Mouse (Mus musculus) spleen, adult 18-20 months (tissue): ENCODE data around the gene Ulk4.
"Not testable (repeated sequence)": the region's sequence is repeated elsewhere in the genome, so short reads cannot be mapped to it uniquely, and the experiment has no call there.

Source experiments
- DNase-seq, 2 experiments: peaks; one replicate each; pipeline ENCODE4 v3.0.0; 2022; ENCODE audit warnings: mixed read lengths in 2 of 2

Gene Ulk4

DNA sequence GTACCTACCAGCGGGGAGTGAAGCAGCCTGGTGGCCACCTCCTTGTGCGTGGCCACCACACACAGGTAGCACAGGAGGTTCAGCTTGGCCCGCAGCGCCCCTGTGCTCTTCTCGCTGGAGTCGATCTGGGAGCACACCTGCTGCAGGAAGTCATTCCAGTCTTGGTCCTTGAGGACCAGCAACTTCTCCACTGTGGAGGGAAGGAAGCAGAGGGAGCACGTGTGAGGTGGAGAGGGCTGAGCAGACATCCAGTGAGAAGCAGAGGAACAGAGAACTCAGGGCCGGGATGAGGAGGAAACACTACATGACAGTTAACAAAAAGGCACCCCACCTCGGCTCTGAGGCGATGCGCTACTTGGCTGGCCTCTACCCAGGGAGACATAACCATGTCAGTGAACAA lies 26.1 kb downstream of the Ulk4 start:
- no peak for DNase-seq

DNA sequence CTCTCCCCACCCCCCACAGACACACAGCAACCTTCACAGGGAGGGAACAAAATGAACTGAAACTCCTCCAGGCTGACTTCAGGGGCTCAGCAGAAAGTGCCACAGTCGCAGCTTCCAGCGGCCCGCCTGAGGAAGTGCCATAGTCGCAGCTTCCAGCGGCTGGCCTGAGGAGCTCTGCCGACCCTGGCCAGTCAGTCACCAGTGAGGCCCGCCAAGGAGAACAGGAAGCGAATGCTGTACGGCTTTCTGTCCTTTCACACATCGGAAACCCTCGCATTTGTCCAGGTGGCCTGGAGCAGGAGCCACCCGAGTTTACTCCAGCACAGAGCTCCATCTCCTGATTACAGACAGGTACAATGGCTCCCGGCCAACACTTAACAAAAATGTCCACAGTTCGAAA lies 27.2 kb downstream of the Ulk4 start:
- DNase-seq: no peak

DNA sequence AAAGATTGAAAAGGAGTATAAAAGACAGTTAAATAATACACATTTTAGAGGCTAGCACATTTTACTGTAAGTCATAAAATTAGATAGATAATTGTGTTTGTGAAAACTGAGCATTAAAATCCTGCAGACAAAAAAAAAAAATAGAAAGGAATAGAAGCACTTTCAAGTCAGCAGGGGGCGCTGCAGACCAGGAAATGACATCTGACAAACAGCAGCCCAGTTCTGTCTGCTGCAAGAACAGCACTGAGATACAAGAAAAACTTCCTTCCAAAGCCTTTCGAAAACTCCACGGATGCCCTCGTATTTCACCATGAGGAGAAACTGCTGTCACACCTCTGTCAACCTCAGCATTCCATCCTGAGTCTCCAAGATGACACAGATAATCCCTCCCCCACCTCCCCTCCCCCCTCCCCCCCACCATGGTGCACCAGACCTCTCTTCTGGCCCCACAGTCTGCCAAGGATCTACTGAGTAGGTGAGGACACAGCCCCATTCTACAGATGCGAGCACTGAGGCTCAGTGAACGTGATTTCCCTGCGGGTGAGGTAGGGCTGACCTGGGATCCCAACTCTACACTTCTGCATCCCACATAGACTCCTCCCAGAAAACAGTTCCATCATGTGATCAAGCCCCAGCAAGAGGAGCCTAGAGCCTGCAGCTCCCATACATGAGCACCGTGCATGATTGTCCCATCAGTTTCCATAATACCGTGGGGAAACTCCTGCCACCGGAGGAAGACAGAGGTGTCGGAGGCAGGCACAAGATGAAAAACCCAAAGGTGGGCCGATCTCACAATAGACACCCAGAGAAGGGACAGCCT lies 28.8 kb downstream of the Ulk4 start:
- peak; percentile 54 to 87 for DNase-seq

DNA sequence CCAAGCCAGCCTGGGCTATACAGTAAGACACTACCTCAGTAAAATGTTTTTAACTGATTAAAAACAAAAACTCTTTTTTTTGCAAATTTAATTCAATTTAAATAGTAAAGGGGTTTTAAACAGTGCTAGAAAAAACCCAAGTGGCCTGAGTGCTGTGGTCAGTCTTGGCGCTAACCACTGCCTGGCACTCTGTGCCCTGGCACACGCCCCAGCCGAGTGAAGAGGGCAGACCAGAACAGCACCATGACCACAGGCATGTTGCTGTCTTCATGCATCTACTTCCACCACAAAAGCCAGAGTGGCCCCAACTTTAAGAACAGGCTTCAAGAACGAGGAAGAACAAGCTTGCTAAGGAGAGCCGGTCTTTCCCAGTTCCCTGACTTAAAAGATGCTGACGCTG lies 29.9 kb downstream of the Ulk4 start:
- DNase-seq: no peak

DNA sequence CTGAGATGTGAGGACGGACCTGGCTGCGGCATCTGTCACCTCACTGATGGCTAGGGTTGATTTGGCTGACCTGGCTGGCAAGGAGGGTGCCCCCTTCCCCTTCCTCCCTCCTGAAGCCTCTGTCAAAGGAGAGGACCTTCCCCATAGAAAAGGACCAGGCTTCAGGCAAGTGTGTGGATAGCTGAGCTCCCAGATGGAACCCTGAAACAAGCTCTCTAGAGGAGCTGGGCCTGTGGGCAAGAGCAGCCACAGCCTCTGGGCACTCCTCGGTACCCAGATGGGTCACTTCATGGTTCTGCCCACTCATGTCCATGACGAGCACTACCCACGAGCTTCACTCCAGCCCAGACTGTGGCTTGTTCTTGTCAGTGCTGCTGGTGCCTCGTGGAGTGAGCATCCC lies 34.7 kb downstream of the Ulk4 start:
- DNase-seq: no peak

DNA sequence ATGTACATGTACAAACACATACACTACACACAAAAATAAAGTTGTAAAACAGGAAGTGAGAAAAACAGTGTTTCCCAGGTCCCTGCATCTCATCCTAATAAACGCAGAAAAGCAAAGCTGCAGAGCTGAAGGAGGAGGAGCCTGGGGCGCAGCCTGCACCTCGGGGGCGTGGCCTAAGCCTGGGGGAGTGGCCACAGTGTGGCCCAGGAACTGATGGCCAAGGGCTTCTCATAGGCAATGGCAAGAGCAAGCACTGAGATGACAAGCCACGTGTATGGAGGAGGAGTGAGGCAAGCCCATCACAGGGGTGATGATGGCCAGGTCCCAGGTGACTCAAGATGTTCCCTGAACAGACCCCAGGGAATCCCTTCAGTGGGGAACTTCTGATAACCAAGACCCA lies 35.2 kb downstream of the Ulk4 start:
- DNase-seq: peak in 1 of 2 experiments; percentile 18

DNA sequence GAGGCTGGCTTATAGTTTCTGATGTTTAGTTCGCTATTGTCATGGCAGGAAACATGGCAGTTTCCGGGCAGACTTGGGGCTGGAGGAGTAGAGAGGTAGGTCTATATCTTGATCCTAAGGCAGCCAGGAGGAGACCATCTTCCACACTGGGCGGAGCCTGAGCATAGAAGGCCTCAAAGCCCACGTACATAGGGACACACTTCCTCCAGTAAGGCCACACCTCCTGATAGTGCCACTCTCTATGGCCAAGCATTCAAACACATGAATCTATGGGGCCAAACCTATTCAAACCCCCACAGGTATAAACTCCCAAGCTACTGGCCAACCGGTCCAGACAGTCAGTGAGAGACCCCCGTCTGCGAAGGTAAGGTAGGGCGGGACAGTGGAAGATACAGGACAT lies 35.6 kb downstream of the Ulk4 start:
- no peak for DNase-seq

DNA sequence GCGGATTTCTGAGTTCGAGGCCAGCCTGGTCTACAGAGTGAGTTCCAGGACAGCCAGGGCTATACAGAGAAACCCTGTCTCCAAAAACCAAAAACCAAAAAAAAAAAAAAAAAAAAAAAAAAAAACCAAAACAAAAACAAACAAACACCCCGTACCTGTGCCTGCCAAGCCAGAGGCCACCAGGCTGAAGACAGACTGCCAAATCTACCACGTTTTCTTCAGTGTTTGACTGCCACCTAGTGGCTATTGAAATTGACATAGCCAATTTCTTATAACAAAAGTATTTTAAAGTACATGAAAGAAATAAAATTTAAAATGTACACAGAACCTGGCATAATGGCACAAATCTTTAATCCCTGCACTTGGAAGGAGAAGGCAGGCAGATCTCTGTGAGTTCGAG lies 36.8 kb downstream of the Ulk4 start:
- not testable (repeated sequence) for DNase-seq

DNA sequence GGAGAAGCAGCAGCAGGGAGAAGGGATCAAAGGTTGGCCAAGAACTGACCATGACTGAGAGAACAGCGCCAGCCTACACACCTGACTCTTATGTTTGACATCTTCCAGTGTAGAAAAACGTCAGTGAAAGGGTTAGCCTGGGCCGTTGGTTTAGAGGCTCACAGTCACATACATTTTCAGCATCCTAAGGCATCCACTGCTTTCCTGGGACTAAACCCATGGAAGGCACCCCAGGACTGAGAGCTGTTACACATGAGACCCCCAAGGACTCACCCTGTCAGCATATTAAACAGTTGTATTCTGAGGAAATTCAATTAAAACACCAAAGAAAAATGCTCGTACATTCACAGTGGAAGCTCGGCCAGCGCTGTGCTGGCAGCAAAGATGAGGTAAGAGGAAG lies 37.4 kb downstream of the Ulk4 start:
- no peak for DNase-seq

DNA sequence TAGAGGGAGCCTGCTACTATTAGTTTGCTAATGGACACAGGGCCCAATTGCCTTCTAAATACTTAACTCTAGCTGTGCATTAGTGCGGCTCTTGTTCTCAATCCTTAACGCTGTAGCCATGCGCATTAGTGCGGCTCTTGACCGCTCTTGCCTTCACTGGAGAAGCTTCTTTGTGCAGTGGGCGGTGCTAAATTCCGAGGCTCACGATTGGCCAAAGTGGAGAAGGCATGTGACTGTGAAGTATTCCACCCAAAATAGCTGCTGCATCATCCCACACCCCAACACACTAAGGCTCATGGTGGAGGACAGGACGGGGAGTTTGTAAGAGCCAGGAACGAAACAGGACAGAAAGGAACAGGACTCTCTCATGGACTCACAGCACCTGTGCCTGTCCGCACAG lies 58.4 kb downstream of the Ulk4 start:
- no peak for DNase-seq

DNA sequence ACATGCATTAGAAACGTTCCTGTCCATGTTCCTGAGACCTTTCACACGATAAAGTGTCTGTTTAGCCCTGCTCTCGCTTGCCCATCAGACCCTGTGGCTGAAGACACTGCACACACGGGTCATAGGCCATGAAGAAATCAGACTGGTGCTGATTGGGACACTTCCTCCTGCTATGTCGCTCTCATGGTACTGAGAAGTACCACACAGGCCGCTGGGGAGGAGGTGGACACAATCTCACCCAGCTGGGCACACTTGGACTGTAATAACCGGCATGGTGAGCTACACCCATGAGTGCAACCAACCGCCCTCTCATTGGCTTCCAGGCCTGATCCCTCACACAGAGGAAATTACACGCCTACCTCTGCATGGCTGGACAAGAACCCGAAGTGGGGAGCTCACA lies 58.8 kb downstream of the Ulk4 start:
- no peak for DNase-seq

DNA sequence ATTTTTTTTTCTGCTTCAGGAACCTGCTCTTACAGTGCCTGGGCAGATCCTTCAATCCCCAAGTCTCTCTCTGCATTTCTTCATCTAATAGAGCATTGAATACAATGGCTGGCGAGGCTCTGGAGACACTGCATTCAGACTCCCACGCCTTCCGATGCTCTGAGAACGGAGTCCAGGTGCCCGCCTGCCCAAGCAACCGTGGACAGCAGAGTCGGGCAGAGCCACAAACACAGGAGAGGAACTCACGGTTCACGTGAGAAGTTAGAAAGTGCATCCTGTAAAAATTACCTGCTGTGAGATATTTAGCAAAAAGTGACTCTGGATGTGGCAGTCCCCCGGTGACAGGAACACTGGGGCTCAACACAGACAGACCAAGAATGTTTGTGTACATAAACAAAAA lies 59.3 kb downstream of the Ulk4 start:
- DNase-seq: no peak

DNA sequence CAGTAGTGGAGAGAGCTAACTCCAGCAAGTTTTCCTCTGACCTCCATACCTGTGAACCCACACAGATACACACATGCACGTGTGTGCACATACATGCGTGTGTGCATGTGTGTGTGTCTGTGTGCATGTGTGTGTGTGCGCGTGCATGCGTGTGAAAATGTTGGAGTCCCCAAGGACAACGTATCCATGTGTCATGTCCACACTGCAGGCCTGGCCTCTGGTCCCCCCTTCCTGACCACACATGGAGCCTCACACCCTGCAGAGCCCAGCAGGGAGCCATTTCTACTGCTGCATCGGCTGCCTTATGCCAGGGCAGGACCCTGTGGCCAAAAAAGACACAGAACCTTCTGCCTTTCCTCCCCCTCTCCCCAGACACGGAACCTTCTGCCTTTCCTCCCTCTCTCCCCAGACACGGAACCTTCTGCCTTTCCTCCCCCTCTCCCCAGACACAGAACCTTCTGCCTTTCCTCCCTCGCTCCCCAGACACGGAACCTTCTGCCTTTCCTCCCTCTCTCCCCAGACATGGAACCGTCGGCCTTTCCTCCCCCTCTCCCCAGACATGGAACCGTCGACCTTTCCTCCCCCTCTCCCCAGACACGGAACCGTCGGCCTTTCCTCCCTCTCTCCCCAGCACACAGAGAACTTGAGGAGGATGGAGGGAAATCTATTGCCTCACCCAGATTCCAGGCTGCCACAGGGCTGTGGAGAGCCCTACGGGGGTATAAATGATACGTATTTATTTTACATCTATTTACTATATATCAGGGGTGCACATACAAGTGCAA lies 60.3 kb downstream of the Ulk4 start:
- no peak for DNase-seq

DNA sequence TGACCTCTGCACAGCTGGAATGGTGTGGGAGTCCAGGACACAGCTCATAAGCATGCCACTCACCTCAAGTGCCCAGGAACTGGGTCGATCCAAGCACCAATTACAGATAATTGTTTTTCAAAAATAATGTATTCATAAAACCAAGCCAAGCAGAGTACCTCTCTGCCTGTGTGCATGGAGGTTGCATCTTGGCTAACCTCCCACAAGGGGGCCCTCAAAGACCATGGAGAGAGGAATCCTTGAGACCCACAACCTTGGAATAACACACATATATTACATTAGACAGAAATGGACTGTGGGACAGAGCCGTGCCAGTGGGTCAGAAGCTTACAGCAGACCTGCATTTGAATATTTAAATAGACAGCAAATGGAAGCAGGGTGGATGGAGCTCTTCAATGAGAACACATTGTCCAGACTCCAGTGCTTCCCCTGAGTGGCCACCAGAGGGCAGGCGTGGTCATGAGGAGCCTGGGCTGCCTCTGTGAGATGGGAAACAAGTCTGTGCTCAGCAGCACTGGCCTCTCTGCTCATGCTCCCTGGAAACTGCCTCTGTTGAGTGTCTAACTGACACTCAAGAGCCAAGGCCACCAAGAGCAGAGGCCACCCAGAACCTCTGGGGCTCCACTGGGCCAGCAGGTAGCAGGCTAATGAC lies 61.5 kb downstream of the Ulk4 start:
- peak; percentile 9 to 55 for DNase-seq

DNA sequence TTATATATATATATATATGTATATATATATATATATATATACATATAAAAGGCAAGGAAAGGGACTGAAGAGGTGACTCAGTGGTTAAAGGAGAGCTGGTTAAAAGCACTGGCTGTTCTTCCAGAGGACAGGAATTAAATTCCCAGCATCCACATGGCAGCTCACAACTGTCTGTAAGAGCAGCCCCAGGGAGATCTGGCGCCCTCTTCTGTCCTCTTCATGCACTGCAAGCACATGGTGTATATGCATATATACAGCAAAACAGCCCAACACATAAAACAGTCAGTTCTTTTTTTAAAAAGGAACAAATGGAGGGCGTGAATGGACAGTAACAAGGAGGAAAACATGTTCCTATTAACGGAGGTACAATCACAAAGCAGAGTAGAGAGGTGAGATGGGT lies 64.7 kb downstream of the Ulk4 start:
- no peak for DNase-seq

DNA sequence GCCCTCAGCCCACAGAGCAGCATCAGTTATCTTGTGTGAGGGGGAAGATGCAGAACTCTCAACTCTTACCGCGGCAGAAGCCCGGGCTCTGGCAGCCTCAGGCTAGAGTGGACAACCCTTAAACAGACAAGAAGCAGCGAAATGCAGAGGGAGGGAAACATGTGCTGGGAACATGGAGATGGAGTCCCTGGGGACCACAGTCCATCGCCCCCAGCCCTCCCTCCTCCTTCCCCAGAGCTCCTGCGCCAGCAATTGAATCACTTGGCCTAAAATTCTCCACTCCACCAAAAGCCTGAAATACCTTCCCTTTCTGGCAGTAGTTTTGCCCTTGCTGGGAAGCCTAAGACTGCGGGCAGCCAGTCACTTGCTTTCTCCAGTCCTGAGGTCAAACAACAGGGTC lies 72.0 kb downstream of the Ulk4 start:
- DNase-seq: no peak

DNA sequence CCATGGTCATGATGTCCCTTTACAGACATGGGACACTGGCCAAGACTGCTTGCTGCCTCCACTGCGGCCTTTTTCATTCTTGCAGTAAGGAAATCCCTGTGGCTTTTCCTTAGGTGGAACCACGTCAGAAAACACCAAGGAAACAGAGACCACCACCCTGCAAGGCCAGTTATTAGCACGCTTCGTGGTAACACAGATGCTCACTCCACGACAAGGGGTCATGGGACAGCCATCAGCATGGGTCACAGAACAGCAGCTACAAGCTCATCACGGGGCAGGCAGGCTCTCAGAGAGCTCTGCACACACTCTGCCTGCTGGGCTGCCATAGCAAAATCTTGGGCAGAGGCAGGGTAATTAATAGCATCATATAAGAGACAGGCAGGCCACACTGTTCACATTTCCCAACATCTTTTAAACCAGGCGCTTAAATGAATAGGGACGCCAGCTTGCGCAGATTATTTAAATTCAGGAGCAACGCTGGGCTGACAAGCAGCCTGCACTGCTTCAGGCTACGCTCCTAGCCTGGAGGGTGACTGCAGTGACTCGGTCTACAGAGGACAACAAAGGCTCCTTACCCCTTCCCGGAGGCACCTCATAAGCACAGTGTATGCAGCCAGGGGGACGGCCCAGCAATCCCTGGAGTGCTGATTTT lies 72.7 kb downstream of the Ulk4 start:
- no peak for DNase-seq

DNA sequence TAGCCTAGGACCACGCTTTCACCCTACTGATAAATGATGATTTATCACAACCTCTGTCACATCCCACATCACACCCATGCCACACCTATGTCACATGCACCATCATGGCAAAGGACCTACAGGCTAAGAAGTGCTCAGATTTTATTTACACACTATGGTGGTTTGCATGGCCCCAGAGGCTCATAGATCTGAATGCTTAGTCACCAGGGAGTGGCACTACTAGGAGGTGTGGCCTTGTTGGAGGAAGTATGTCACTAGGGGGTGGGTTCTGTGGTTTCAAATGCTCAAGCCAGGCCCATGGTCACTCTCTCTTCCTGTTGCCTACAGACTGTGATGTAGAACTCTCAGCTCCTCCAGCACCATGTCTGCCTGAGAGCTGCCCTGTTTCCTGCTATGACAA lies 73.3 kb downstream of the Ulk4 start:
- no peak for DNase-seq

DNA sequence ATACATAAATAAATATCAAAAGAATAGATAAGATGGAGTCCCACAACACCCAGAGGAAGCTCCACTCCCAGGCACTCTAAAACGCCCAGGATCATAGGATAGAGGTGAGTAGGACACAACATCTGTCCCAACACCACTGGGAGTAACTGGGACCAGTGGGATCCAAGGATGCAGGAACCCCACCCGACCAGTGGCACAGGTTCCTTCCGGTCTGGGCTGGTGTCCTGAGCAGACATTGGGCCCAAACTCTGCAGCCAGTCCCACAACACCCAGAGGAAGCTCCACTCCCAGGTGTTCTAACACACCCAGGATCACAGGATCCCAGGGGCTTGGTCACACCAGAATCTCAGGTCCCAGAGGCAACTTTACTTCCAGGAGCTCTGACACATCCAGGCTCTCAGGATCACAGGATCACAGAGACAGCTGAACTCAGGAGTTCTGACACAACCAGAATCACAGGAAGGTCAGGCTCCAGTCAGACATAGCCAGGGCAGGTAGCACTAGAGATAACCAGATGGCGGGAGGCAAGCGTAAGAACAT lies 77.8 kb downstream of the Ulk4 start:
- DNase-seq: not testable (repeated sequence)

DNA sequence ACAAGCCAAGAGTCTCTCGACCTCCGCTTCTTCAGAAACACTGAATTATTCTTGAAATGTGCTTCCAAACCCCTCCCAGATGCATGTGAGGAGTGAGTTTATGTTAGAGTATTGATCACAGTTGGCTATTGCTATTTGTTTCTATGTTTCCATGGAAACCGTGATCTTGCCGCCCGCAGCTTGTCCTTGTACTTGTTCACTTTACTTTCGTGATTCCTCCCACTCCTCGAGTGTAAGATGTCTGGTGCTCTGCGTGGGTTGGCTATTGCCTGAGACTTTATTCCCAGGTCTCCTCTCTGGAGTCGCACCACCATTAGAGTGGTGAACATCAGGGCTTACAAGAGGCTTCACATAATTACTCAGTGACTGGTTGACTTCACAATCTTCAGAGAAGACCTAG lies 80.5 kb downstream of the Ulk4 start:
- DNase-seq: no peak

DNA sequence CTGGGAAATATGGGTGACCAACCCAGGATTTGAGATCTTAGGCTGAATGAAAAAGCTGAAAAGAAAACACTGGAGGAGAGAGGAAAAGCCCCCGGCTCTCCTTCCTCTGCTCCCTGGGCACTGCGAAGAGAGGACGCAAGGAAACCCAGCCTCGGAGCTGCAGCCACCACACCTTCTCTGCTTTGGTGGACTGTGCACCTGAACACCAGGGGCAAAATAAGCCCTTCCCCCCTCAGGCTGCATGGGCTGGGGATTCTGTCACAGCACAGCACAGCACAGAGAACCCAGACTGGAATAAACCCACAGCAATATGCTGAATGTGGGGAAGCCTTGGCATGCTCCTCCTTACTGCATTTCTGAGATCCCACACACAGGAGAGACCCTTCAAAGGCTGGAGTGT lies 81.9 kb downstream of the Ulk4 start:
- DNase-seq: no peak

DNA sequence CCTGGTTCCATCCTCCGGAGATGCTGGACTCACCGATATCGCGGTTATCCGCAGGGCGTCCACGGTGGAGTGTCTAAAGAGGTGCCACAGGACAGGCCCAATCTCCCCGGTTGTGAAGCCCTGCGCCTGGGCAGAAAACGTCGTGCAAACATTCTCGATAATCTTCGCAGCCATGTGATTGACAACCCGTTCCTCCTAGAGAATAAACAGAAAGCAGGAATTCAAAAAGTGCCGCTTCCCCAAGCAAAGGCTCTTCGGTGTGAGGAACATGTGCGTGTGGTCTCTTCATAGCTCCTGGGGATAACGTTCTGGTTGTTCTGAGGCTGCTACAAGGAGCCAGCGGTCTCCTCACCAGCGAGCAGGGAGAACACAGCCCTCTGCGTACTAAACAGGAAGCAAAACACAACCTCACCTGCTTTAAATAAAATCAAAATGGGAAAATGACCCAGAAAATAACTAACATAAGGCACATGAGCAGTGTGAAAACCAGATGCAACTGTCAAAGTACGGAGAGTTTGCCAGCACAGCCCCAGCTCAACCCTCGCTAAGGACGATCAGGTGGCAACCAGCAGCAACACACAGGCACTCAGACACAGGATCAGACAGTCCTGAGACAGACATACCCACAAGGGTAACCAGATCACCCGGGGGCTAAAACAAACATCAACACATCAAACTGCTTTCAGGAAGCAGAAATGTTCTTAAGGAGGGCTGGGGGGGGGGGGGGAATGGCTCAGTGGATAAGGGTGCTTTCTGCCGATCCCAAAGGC lies 84.2 kb downstream of the Ulk4 start:
- no peak for DNase-seq
